Mouse (Mus musculus) kidney, adult 11 months (tissue): ENCODE measurements around the gene Dpf1.

Experiments
- DNase-seq: peaks from one replicate; pipeline ENCODE4 v3.0.0; 2022

Dpf1 gene

GRCm38 (mm10) chr7:29342489-29343092 is 38.8 kb downstream of the Dpf1 start:
- peak; percentile 20 for DNase-seq

GRCm38 (mm10) chr7:29343746-29344145 is 40.0 kb downstream of the Dpf1 start:
- DNase-seq = no peak

DNA sequence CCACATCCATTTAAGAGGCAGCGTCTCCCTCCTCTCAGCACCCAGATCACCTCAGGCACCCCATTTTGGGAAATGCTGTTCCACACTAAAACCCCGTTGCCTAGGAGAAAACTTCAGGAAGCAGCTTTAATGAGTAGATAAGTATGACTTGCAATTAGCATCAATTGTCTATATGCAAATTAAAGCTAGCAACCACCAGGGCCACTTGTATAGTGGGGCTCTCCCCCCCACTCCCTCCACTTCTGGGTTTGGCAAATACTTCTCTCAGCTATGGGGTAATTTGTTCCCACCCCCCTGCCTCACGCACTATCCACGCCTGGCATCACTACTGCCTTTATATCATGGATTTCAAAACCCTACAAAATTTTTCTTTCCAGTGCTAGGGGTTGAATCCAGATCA is 41.8 kb downstream of the Dpf1 start:
- DNase-seq = no peak

DNA sequence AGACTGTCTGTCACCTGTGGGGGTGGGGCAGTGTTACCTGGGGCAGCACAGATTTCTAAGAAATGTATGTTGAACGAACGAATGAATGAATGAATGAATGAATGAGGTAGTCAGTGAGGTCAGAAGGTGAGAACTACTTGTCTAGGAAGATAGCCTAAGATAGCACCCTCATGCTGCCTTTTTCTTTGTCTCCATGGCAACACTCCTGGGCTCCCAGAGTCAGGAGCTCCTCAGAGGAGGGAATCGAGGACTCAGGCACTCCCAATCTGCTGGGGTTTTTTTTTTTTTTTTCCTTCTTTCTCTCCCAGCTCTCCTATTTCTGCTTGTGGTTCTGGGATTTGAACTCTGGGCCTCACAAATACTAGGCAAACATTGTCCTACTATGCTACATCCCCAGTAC is 42.5 kb downstream of the Dpf1 start:
- DNase-seq = no peak

DNA sequence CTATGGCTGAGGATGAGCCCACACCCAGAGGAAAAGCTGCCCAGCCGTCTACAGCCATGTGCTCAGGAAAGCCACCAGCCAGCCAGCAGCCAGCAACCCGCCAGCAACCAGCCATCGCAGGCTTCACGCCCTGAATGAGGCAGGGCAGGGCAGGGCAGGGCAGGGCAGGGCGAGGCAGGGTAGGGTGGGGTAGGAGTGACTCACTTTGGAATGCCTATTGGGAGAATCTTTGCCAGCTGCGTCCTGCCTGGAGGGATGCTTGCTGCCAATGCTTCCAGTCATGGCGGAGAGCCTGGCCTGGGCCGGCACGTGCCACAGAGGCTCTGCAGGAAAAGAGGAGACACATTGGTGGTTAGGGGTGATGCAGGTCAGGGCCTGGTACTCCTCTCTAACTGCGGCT is 46.7 kb downstream of the Dpf1 start:
- DNase-seq = no peak

- no peak for DNase-seq
Observed at GRCm38 (mm10) chr7:29352246-29352645, 48.5 kb downstream of the Dpf1 start.

- DNase-seq = no peak
Observed at GRCm38 (mm10) chr7:29354161-29354560, 50.4 kb downstream of the Dpf1 start.

DNA sequence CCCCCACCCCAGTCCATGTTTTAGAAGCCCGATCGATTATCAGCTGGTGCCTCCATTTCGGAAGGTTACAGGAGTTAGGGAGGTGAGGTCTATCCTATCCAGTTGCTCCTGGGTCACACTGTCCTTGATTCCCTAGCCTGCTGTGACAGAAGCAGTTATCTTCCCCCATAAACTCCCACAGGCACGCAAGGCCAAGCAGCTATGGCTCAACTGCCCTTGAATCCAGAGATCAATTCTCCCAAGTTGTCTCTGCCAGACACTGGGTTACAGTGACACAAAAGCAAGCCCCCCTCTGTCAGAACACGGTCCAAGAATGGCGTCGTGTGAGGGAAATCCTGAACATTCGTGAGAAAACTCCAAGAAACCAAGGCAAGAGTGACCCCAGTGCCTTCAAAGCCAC is 51.7 kb downstream of the Dpf1 start:
- no peak for DNase-seq

- no peak for DNase-seq
Observed at GRCm38 (mm10) chr7:29361497-29361896, 57.7 kb downstream of the Dpf1 start.

GRCm38 (mm10) chr7:29364052-29364451 is 60.3 kb downstream of the Dpf1 start:
- DNase-seq = no peak

DNA sequence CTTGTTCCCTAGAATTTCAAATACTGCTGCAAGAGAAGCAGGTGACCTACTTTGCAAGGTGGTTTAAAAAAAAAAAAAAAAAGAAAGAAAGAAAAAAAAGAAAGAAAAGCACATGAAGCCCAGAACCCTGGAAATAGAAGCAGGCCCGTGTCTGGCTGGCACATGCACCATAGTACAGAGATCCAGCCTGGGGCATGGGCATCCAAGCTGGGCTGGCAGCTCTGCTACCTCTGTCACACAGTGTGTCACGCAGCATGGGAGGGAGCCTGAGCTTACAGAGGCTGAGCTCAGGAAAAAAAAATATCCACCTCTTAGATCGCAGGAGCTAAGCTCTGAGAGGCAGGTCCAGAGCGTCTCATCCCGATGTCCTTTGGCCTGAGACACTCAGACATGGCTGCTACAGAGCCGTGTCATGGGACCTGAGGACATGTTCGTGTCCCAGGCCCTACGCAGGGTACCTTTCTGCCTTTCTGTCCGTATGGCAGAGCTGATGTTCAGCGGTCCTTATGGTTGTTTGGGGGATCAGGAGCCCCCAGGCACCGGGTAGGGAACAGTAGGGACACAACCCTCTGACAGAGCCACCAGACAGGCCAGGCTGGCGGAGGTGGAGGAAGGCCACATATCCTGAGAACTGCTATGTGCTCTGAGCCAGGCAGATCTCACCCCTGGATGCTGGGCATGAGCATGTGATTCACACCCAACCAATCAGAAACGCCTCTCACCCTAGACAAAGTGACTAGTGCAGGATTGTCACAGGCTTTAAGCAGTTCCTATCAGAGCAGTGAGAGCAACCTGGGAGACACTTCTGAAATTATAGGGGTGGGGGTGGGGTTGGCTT is 63.6 kb downstream of the Dpf1 start:
- no peak for DNase-seq
